Mouse (Mus musculus) 416B (cell line): ENCODE measurements around the gene Bri3.

Experiments
- DNase-seq: peaks from one replicate; pipeline ENCODE4 v3.0.0; 2011; ENCODE audit warnings: low read depth

Gene Bri3

GRCm38 (mm10) chr5:144427861-144428260, 183.6 kb downstream of the Bri3 start:
- no peak for DNase-seq

GRCm38 (mm10) chr5:144431481-144431880, 187.2 kb downstream of the Bri3 start:
- no peak for DNase-seq

- no peak for DNase-seq
Observed at GRCm38 (mm10) chr5:144439286-144440040, 195.2 kb downstream of the Bri3 start.

GRCm38 (mm10) chr5:144441831-144442271, 197.6 kb downstream of the Bri3 start:
- DNase-seq: no peak

- DNase-seq: peak; percentile 29
Observed at GRCm38 (mm10) chr5:144446475-144447225, 202.4 kb downstream of the Bri3 start.

- DNase-seq: no peak
Observed at GRCm38 (mm10) chr5:144447226-144447616, 203.0 kb downstream of the Bri3 start.

- no peak for DNase-seq
Observed at GRCm38 (mm10) chr5:144447975-144448374, 203.7 kb downstream of the Bri3 start.

GRCm38 (mm10) chr5:144452776-144453455, 208.7 kb downstream of the Bri3 start:
- no peak for DNase-seq

GRCm38 (mm10) chr5:144457623-144458287, 213.5 kb downstream of the Bri3 start:
- no peak for DNase-seq

GRCm38 (mm10) chr5:144466987-144467386, 222.8 kb downstream of the Bri3 start:
- DNase-seq: no peak

- DNase-seq: no peak
Observed at GRCm38 (mm10) chr5:144473056-144473455, 228.8 kb downstream of the Bri3 start.

GRCm38 (mm10) chr5:144479677-144480171, 235.5 kb downstream of the Bri3 start:
- DNase-seq: no peak

GRCm38 (mm10) chr5:144483659-144484375, 239.6 kb downstream of the Bri3 start:
- DNase-seq: no peak

- DNase-seq: peak; percentile 23
Observed at GRCm38 (mm10) chr5:144491308-144491707, 247.1 kb downstream of the Bri3 start.
